Mouse (Mus musculus): ENCODE data around the gene Nemp1.

DNA sequence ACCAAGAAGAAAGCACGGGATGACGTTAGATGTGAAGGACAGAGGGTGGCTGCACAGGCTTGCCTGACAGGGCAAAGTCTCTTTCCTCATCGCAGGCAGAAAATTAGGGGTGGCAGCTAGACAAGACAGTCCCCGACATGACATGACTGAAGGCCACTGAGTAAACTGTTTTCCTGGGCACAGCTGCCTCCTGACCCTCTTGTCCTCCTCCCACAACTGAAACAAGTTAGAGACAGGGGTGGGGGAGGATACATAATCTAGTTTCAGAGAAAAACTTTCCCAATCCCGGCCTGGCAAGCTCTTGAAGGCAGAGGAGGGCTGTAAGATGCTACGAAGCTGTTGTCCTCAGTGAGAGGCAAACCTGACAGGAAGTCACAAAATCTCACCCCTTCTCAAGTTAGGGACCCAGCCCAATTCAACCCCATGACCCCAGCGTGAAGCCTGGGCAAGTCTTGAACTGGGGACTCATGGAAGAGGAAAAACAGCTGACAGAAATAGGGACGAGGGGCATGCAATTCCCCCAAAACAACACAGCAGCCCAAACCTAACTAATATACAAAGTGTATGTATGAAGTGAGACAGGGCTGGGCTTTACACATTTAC, 47.5 kb upstream of the Nemp1 start:
- TF ChIP-seq CTCF (IDR thresholded peaks at IDR 0.05) (no peak), EP300 (IDR thresholded peaks at IDR 0.05) (no peak)
